Mouse (Mus musculus): ENCODE measurements around the gene Slc19a1. TPM values are rescaled to one million over a fixed set of nuclear protein-coding genes. Genes with fewer than 3 reads are reported as not detected.

The Slc19a1 gene
- total and polyA plus RNA-seq, 2 experiments from 2014 or later = 45.5 to 49.8 TPM

DNA sequence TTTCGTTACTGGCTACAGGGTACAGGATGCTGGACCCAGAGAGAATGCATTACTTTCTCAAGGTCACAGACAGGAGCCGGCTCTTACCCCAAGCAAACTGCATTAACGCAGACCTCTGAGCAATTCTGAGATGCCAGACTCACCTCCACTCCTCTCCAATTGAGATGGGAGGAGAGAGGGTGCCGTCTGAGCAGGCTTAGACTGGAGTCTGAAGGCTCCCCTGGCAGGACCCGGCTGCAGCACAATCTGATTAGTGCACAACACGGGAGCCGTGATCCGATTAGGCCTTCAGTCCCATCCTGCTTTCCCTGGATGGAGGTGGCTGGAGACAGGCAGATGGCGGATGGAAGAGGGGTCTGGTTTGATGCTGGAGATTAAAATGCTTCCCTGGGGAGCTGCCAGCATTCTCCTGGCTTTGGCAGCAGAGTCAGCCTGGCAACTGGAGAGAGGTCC is 23.9 kb upstream of the Slc19a1 start:
- no peaks in the 10 kb centered on the region for H3K36me3 ChIP-seq (ENCODE audit: insufficient read depth, low read length)
- ATAC-seq = peak; percentile 86
- no peaks in the 10 kb centered on the region for H3K27me3 ChIP-seq (ENCODE audit: insufficient read depth, low read length)
- H3K4me1 ChIP-seq (ENCODE audit: insufficient read depth, low read length) = peaks cover 11% of the 10 kb centered on the region
- H3K4me2 ChIP-seq (ENCODE audit: low read depth, low read length) = no peak overlapping the region
- peak overlapping the region; percentile 74 for H3K27ac ChIP-seq
- peak; percentile 80 for DNase-seq (ENCODE audit: low spot score)
- no peaks in the 10 kb centered on the region for H3K9me3 ChIP-seq (ENCODE audit: low read length)
- H3K9ac ChIP-seq (replicated peaks; ENCODE audit: low read length) = 0 out of 2 replicates have a peak overlapping the region, but pooled peaks have one; percentile 33
- H3K4me3 ChIP-seq (ENCODE audit: low read length) = no peak overlapping the region
- 13% methylated on average over 9 of the region's 9 CpGs for WGBS
- TF ChIP-seq CTCF (IDR thresholded peaks at IDR 0.05; ENCODE audit: low read depth) = no peak

DNA sequence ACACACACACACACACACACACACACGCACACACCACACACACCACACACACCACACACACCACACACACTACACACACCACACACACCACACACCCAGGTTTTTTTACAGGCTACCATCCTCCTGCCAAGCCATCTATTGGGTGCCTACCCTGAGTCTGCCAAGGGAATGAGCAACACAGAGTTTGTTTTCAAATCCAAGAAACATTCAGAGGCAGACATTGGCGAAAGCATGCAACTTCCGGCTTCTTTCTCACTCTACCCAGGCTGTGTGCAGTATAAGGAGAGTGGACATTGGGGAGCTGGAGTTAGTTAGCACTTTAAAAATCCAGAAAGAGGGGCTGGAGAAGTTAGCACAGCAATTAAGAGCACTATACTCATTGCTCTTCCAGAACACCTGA is 23.3 kb upstream of the Slc19a1 start:
- no peak overlapping the region for H3K9ac ChIP-seq (replicated peaks; ENCODE audit: low read length)
- ATAC-seq = no peak
- H3K4me1 ChIP-seq (ENCODE audit: insufficient read depth, low read length) = peaks cover 11% of the 10 kb centered on the region
- H3K36me3 ChIP-seq (ENCODE audit: insufficient read depth, low read length) = no peaks in the 10 kb centered on the region
- no peak for TF ChIP-seq CTCF (IDR thresholded peaks at IDR 0.05; ENCODE audit: low read depth)
- no peak overlapping the region for H3K4me3 ChIP-seq (ENCODE audit: low read length)
- WGBS = 67% methylated on average over 3 of the region's 3 CpGs
- no peak for DNase-seq (ENCODE audit: low spot score)
- H3K9me3 ChIP-seq (ENCODE audit: low read length) = no peaks in the 10 kb centered on the region
- H3K27me3 ChIP-seq (ENCODE audit: insufficient read depth, low read length) = no peaks in the 10 kb centered on the region
- peak overlapping the region; percentile 74; the same call in 1 of the 2 replicates for H3K27ac ChIP-seq
- no peak overlapping the region for H3K4me2 ChIP-seq (ENCODE audit: low read depth, low read length)

DNA sequence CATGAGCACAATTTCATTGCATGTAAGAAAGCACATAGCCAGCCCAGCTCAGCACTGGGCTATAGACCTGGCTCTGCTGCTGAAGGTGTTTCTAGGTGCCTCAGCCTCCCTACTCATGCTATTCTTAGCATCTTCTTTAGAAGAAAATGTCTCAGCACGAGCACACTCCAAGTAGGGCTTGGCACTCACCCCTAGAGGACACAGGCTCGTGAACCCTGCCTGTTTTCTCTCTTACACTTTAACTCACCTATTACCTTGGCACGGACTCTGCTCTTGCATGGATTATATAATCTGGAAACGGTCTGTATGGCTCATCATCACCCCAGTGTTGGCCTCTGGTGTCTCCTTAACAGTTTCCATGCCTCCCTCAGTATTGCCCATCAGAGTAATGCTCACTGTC is 20.4 kb upstream of the Slc19a1 start:
- Histone ChIP-seq H3K4me1 (ENCODE audit: insufficient read depth, low read length) (peaks cover 11% of the 10 kb centered on the region), H3K36me3 (ENCODE audit: insufficient read depth, low read length) (no peaks in the 10 kb centered on the region), H3K27ac (no peak overlapping the region), H3K9ac (replicated peaks; ENCODE audit: low read length) (no peak overlapping the region), H3K4me2 (ENCODE audit: low read depth, low read length) (no peak overlapping the region), H3K9me3 (ENCODE audit: low read length) (no peaks in the 10 kb centered on the region), H3K27me3 (ENCODE audit: insufficient read depth, low read length) (no peaks in the 10 kb centered on the region), H3K4me3 (ENCODE audit: low read length) (no peak overlapping the region)
- 83% methylated on average over 4 of the region's 4 CpGs for WGBS
- no peak for ATAC-seq
- no peak for TF ChIP-seq CTCF (IDR thresholded peaks at IDR 0.05; ENCODE audit: low read depth)
- DNase-seq (ENCODE audit: low spot score) = no peak

DNA sequence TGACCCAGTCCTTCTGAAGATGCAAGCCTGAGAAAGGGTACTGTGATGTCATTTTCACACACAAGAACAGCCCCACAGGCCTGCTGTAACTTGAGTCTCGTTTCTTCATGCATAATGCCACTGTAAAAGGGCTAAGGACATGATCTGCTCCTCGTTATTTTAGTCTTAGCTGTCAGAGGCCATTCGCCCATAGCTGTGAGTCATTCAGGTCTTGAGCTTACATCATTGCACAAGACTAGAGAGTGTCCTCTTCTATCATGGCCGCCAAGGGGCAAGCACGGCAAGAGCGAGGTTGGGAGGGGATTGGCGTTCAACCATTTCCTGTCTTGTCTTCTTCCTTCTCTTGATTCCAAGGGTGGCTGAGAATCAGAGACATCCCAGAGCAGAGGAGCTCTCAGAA is 16.0 kb upstream of the Slc19a1 start:
- WGBS = 89% methylated on average over 7 of the region's 7 CpGs
- Histone ChIP-seq H3K27ac (no peak overlapping the region), H3K4me3 (ENCODE audit: low read length) (no peak overlapping the region), H3K36me3 (ENCODE audit: insufficient read depth, low read length) (no peaks in the 10 kb centered on the region), H3K4me1 (ENCODE audit: insufficient read depth, low read length) (no peaks in the 10 kb centered on the region), H3K4me2 (ENCODE audit: low read depth, low read length) (no peak overlapping the region), H3K9me3 (ENCODE audit: low read length) (no peaks in the 10 kb centered on the region), H3K27me3 (ENCODE audit: insufficient read depth, low read length) (no peaks in the 10 kb centered on the region), H3K9ac (replicated peaks; ENCODE audit: low read length) (no peak overlapping the region)
- ATAC-seq = no peak
- no peak for DNase-seq (ENCODE audit: low spot score)
- TF ChIP-seq CTCF (IDR thresholded peaks at IDR 0.05; ENCODE audit: low read depth) = no peak

DNA sequence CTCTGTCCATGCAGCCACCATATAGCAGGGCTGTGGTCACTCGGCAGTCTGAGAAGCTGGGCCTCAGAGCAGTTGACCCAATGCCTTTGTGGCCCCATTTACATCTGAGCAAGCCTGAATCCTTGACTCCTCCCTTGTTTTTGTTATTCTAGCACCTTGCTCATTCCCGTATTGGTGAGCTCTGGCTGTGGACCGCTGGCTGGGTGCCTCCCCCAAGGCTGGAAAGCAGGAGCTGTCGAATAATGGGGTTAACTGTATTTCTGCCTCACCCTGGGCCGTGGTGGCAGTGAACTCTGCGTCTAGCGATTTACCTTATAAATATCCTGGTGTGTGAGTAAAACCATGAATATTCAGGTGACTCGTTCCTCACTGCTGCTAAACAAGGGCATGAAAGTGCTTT is 15.5 kb upstream of the Slc19a1 start:
- Histone ChIP-seq H3K27me3 (ENCODE audit: insufficient read depth, low read length) (no peaks in the 10 kb centered on the region), H3K4me2 (ENCODE audit: low read depth, low read length) (no peak overlapping the region), H3K36me3 (ENCODE audit: insufficient read depth, low read length) (no peaks in the 10 kb centered on the region), H3K27ac (no peak overlapping the region), H3K9ac (replicated peaks; ENCODE audit: low read length) (no peak overlapping the region), H3K9me3 (ENCODE audit: low read length) (no peaks in the 10 kb centered on the region), H3K4me1 (ENCODE audit: insufficient read depth, low read length) (no peaks in the 10 kb centered on the region), H3K4me3 (ENCODE audit: low read length) (no peak overlapping the region)
- ATAC-seq = no peak
- TF ChIP-seq CTCF (IDR thresholded peaks at IDR 0.05; ENCODE audit: low read depth) = no peak
- DNase-seq (ENCODE audit: low spot score) = no peak
- 33% methylated on average over 8 of the region's 8 CpGs for WGBS

DNA sequence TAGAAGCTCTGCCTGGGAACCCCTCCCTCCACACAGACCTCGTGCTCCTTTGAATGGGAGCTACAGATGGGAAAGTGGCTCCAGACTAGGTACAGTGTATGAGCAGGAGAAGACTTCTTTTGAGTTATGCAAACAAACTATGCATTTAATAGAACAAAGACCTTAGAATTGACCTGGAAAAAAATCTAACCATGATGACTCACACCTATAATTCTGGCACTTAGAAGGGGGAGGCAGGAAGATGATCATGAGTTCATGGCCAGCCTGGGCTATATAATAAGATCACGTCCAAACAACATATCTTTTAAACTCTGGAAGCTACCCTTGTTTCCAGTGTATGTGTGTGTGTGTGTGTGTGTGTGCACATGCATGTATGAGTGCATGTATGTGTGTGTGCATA is 15.0 kb upstream of the Slc19a1 start:
- H3K27me3 ChIP-seq (ENCODE audit: insufficient read depth, low read length) = no peaks in the 10 kb centered on the region
- TF ChIP-seq CTCF (IDR thresholded peaks at IDR 0.05; ENCODE audit: low read depth) = no peak
- no peaks in the 10 kb centered on the region for H3K4me1 ChIP-seq (ENCODE audit: insufficient read depth, low read length)
- H3K27ac ChIP-seq = no peak overlapping the region
- ATAC-seq (no peak), DNase-seq (ENCODE audit: low spot score) (no peak)
- no peak overlapping the region for H3K4me2 ChIP-seq (ENCODE audit: low read depth, low read length)
- no peak overlapping the region for H3K9ac ChIP-seq (replicated peaks; ENCODE audit: low read length)
- H3K4me3 ChIP-seq (ENCODE audit: low read length) = no peak overlapping the region
- H3K36me3 ChIP-seq (ENCODE audit: insufficient read depth, low read length) = no peaks in the 10 kb centered on the region
- no peaks in the 10 kb centered on the region for H3K9me3 ChIP-seq (ENCODE audit: low read length)
- 82% methylated on average over 2 of the region's 2 CpGs for WGBS

DNA sequence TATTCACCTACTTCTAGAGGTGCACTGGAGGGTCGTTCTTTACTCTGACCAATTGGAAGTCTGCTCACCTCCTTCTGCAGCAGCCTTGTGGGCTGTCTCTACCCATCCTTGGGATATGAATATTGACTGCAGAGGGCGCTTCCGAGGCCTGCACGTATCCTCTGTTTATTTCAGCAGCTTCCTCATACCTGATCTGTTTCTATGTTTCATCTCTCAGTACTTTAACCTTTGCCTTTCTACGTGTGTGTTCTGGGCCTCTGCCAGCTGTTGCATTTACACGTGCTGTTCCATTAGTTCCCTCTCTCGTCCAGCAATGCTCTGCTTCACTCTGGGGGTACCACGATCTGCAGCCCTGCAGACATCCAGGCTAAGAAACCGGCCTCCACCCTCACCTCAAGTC is 14.4 kb upstream of the Slc19a1 start:
- 69% methylated on average over 9 of the region's 9 CpGs for WGBS
- Histone ChIP-seq H3K27ac (no peak overlapping the region), H3K27me3 (ENCODE audit: insufficient read depth, low read length) (no peaks in the 10 kb centered on the region), H3K9me3 (ENCODE audit: low read length) (no peaks in the 10 kb centered on the region), H3K4me1 (ENCODE audit: insufficient read depth, low read length) (no peaks in the 10 kb centered on the region), H3K9ac (replicated peaks; ENCODE audit: low read length) (no peak overlapping the region), H3K4me3 (ENCODE audit: low read length) (no peak overlapping the region), H3K36me3 (ENCODE audit: insufficient read depth, low read length) (no peaks in the 10 kb centered on the region), H3K4me2 (ENCODE audit: low read depth, low read length) (no peak overlapping the region)
- ATAC-seq (no peak), DNase-seq (ENCODE audit: low spot score) (no peak)
- TF ChIP-seq CTCF (IDR thresholded peaks at IDR 0.05; ENCODE audit: low read depth) = 0 out of 2 replicates have a peak, but pooled peaks have one; percentile 10
